Mouse (Mus musculus) limb, embryonic 11.5 days (tissue): Measurements from ENCODE around the gene C2cd2l. TPM values are rescaled to one million over a fixed set of nuclear protein-coding genes. Genes with fewer than 3 reads are reported as not detected.
A peak's percentile ranks its signal among the peaks of the same experiment; 100 is the strongest.

Experiments used
- ATAC-seq: fragments of 200-750 bp; cut with Nextera tagmentation; 2 replicates; pipeline ENCODE4 v1.8.0; 2017; ENCODE audit warnings: low read depth; ENCODE audit not compliant: insufficient number of reproducible peaks, low FRiP score, low TSS enrichment
- DNase-seq: peaks from one replicate; pipeline ENCODE4 v3.0.0-alpha.2; 2015; ENCODE audit warnings: low spot score
- H3K27ac ChIP-seq: fragments of 300-500 bp; sonication (generic); replicated peaks from 2 replicates; pipeline ENCODE4 v1.5.1; 2014; ENCODE audit warnings: low read depth, mild to moderate bottlenecking, low read length
- H3K27me3 ChIP-seq: fragments of 300-500 bp; sonication (generic); 2 replicates; pipeline ENCODE4 v1.6.1; 2014; ENCODE audit warnings: mild to moderate bottlenecking, low read length, mixed read lengths; ENCODE audit not compliant: control insufficient read depth, insufficient read depth
- H3K36me3 ChIP-seq: fragments of 300-500 bp; sonication (generic); 2 replicates; pipeline ENCODE4 v1.6.1; 2014; ENCODE audit warnings: mild to moderate bottlenecking, low read length, moderate library complexity, mixed read lengths; ENCODE audit not compliant: control insufficient read depth, insufficient read depth
- H3K4me1 ChIP-seq: fragments of 300-500 bp; sonication (generic); 2 replicates; pipeline ENCODE4 v1.6.1; 2014; ENCODE audit warnings: low read length, mixed read lengths; ENCODE audit not compliant: control insufficient read depth, insufficient read depth
- H3K4me2 ChIP-seq: fragments of 300-500 bp; sonication (generic); 2 replicates; pipeline ENCODE4 v1.6.1; 2014; ENCODE audit warnings: low read depth, mild to moderate bottlenecking, moderate library complexity; ENCODE audit not compliant: severe bottlenecking
- H3K4me3 ChIP-seq: fragments of 300-500 bp; sonication (generic); 2 replicates; pipeline ENCODE4 v1.5.1; 2014; ENCODE audit warnings: low read depth, low read length
- H3K9ac ChIP-seq: fragments of 300-500 bp; sonication (generic); 2 replicates; pipeline ENCODE4 v1.6.1; 2014; ENCODE audit warnings: mild to moderate bottlenecking, low read length
- H3K9me3 ChIP-seq: fragments of 300-500 bp; sonication (generic); 2 replicates; pipeline ENCODE4 v1.6.1; 2016; ENCODE audit warnings: low read length; ENCODE audit not compliant: control insufficient read depth
- WGBS: fragments of 180-500 bp; shearing (Covaris S2); extraction: QIAGEN DNeasy Blood & Tissue Kit; methylation state at CpG from one replicate; pipeline ENCODE4 v1.1.7; 2014; 5-methylcytosine and 5-hydroxymethylcytosine counted together
- polyA plus RNA-seq: library from polyadenylated mRNA; unstranded; fragments of >200 nt; fragmentation: Nextera tagmentation; extraction: Ambion mirVana; gene quantifications from 2 replicates; pipeline ENCODE4 v1.2.1, GENCODE M21; 2014

Gene C2cd2l
- polyA plus RNA-seq, 1 experiment from 2014 or later = 6.5 TPM

DNA sequence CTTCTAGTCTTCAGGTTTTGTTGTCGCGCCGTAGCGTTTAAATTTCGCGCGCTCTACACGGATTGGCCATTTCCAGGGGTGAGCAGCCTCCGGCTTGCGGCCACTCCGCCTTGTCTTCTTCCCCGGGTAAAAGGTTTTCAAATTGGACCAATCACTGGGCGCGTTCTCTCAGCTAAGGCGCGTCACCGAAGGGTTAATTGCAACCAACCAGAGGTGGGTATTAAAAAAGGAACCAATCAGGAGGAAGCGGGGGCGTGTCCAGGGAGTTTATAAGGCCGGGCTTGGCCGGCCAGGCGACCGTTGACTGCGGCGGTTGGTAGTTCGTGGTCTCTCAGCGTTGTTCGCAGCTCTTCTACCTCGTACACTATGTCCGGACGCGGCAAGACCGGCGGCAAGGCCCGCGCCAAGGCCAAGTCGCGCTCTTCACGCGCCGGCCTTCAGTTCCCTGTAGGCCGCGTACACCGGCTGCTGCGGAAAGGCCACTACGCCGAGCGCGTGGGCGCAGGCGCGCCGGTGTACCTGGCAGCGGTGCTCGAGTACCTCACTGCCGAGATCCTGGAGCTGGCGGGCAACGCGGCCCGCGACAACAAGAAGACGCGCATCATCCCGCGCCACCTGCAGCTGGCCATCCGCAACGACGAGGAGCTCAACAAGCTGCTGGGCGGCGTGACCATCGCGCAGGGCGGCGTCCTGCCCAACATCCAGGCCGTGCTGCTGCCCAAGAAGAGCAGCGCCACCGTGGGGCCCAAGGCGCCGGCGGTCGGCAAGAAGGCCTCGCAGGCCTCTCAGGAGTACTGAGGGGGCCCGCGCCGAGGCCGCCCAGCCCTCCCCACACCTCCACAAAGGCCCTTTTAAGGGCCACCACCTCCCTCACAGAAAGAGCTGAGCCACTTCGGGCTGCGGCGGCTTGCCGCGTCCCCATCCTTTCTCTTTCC, 14.6 kb upstream of the C2cd2l start, which contains the start of gene H2afx:
Gene H2afx, plus strand, starts transcription at position 299 of the 935 bp plus-strand sequence.
- Histone ChIP-seq H3K9me3 (no peaks in the 10 kb centered on the region), H3K27me3 (no peaks in the 10 kb centered on the region), H3K36me3 (peaks cover 35% of the 10 kb centered on the region), H3K4me3 (peak within 1 kb of the TSS; percentile 82), H3K27ac (peak within 1 kb of the TSS; percentile 93), H3K9ac (peak within 1 kb of the TSS; percentile 99), H3K4me1 (peaks cover 10% of the 10 kb centered on the region; the same call in 1 of the 2 replicates), H3K4me2 (peak within 1 kb of the TSS; percentile 69)
- ATAC-seq (peak; percentile 96), DNase-seq (peak; percentile 99)
- under 1% methylated on average over 75 of the region's 91 CpGs for WGBS

DNA sequence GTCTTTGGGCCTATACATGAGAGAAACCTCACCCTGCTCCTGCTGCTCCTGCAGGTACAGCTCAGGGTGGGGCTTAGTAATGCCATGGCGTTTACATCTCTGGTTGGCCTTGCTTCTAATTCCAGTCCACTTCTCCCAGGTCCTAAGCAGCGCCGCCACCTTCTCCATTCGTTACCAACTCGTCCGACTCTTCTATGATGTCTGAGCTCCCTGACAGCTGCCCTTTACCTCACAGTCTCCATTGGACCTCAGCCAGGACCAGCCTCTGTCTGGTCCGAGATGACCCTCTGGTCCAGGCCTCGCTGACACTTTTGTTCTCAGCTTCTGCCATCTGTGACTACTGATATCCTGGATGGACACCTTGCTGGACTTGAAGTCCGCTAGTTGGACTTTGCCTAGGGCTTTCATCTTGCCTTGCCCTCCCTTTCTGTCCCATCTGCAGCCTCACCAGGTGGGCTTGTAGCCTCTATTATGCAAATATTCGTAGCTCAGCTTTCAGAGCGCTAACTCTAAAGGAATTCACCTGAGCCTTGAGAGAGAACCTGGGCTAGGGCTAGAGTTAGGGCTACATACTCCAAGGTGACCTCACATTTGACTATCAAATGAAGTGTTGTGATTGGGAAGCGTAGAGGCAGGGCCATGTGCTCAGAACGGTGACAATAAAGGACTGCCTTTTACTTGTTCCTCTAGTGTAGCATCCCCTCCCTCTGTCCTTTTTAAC, 13.0 kb upstream of the C2cd2l start:
- Histone ChIP-seq H3K27me3 (no peaks in the 10 kb centered on the region), H3K27ac (no peak overlapping the region), H3K9me3 (no peaks in the 10 kb centered on the region), H3K4me1 (peaks cover 10% of the 10 kb centered on the region; the same call in 1 of the 2 replicates), H3K36me3 (peaks cover 32% of the 10 kb centered on the region), H3K4me2 (no peak overlapping the region), H3K9ac (no peak overlapping the region), H3K4me3 (no peak overlapping the region)
- no peak for ATAC-seq
- WGBS = 95% methylated on average over 13 of the region's 13 CpGs
- DNase-seq = no peak

DNA sequence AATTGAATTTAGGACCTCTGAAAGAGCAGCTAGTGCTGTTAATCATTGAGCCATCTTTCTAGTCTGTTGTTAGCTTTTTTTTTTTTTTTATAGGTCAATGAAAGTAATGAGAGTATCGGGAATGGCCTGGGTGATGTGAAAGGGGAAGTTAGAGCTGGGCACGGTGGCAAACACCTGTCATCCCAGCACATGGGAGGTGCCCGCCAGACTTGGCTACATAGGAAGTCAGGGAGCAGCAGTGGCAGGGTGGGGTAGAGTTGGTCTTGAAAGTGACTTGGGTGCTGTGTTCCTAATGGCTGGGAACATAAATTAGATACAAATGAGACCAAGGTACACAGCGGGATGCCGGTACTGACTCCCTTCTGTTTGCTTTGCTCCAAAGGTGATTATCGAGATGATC, 10.7 kb upstream of the C2cd2l start:
- 93% methylated on average over 6 of the region's 6 CpGs for WGBS
- H3K27me3 ChIP-seq = no peaks in the 10 kb centered on the region
- DNase-seq = no peak
- no peaks in the 10 kb centered on the region for H3K9me3 ChIP-seq
- no peak overlapping the region for H3K9ac ChIP-seq
- H3K27ac ChIP-seq = no peak overlapping the region
- no peak overlapping the region for H3K4me3 ChIP-seq
- H3K4me2 ChIP-seq = no peak overlapping the region
- H3K36me3 ChIP-seq = peaks cover 28% of the 10 kb centered on the region
- ATAC-seq = no peak
- H3K4me1 ChIP-seq = peaks cover 8% of the 10 kb centered on the region

DNA sequence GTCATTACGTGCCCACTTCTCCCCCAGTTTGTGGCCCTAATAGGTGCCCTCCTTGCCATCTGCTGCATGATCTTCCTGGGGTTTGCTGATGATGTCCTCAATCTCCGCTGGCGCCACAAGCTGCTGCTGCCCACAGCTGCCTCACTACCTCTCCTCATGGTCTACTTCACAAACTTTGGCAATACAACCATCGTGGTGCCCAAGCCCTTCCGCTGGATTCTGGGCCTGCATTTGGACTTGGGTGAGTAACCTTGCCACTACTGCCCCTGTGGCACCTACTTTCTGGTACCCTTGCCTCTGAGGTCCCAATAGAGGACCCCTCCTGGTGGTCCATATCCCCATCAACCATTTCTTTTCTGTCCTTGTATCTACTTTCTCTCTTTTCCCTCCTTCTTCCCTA, 7.8 kb upstream of the C2cd2l start:
- Histone ChIP-seq H3K4me1 (peaks cover 8% of the 10 kb centered on the region), H3K27ac (no peak overlapping the region), H3K4me2 (peak overlapping the region; percentile 61), H3K9ac (peak overlapping the region; percentile 70), H3K27me3 (no peaks in the 10 kb centered on the region), H3K36me3 (peaks cover 20% of the 10 kb centered on the region), H3K9me3 (no peaks in the 10 kb centered on the region), H3K4me3 (peak overlapping the region; percentile 58)
- no peak for DNase-seq
- 91% methylated on average over 5 of the region's 5 CpGs for WGBS
- ATAC-seq = no peak

DNA sequence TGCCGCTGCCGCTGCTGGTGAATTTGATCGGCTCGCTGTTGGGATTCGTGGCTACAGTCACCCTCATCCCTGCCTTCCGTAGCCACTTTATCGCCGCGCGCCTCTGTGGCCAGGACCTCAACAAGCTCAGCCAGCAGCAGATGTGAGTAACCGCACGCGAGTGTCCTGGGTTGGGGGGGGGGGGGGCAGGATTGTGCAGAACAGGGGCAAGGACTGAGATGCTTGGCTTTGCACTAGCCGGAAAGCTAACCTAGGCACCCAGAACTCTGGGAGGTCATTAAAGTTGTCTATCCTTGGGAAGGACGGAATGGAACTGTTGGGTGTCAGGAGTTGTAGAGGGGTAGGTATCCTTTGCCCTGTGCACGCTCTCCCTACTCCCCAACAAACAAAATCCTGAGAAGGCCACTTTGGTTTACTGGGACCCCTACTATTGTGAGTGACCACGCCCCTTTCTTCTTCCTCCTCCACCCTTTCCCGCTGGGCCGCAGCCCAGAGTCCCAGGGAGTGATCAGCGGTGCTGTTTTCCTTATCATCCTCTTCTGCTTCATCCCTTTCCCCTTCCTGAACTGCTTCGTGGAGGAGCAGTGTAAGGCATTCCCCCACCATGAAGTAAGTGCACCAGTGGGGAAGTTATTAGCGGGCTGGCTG, 7.1 kb upstream of the C2cd2l start:
- H3K4me2 ChIP-seq = peak overlapping the region; percentile 61
- no peaks in the 10 kb centered on the region for H3K9me3 ChIP-seq
- H3K9ac ChIP-seq = peak overlapping the region; percentile 70
- peak overlapping the region; percentile 58 for H3K4me3 ChIP-seq
- under 1% methylated on average over 22 of the region's 22 CpGs for WGBS
- H3K27me3 ChIP-seq = no peaks in the 10 kb centered on the region
- peaks cover 8% of the 10 kb centered on the region for H3K4me1 ChIP-seq
- peak; percentile 48; the same call in 1 of the 2 replicates for ATAC-seq
- peak overlapping the region; percentile 70 for H3K27ac ChIP-seq
- peak; percentile 59 for DNase-seq
- H3K36me3 ChIP-seq = peaks cover 14% of the 10 kb centered on the region; the same call in 1 of the 2 replicates

DNA sequence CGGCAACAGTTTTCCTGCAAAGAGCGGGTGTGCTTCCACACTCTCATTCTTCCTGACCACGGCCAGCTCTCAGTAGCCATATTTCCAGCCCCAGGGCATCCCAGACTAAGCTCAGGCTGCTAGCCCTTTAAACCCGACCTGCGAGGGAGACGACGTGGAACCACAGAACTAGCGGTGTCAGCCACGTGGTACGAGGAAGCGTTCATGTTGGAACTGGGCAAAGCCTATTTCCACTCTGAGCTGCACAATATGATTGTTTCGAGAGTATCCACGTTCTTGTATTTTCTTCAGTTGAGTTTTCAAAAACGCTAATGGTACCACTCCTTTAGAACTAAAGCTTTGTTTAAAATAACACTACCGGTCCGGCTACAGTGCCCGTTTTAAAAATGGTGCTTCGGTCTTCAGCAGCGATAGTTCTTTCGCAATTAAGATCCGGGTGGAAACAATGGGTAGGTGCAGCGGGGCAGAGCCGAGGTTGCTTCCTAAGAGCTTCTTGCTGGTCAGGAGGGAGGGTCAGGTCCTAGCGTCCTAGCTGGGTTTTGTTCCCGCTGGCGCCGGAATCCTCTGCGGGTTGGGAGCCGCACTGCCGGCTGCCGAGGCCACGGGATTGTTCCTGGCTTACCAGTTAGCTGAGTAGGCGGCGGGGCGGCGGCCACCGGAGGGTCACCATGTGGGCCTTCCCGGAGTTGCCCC, 6.4 kb upstream of the C2cd2l start:
- ATAC-seq (peak; percentile 89), DNase-seq (peak; percentile 86)
- Histone ChIP-seq H3K36me3 (peaks cover 9% of the 10 kb centered on the region; the same call in 1 of the 2 replicates), H3K4me3 (peak overlapping the region; percentile 58), H3K27me3 (no peaks in the 10 kb centered on the region), H3K4me1 (peaks cover 8% of the 10 kb centered on the region), H3K4me2 (peak overlapping the region; percentile 61), H3K27ac (peak overlapping the region; percentile 70), H3K9ac (peak overlapping the region; percentile 70), H3K9me3 (no peaks in the 10 kb centered on the region)
- under 1% methylated on average over 38 of the region's 38 CpGs for WGBS

DNA sequence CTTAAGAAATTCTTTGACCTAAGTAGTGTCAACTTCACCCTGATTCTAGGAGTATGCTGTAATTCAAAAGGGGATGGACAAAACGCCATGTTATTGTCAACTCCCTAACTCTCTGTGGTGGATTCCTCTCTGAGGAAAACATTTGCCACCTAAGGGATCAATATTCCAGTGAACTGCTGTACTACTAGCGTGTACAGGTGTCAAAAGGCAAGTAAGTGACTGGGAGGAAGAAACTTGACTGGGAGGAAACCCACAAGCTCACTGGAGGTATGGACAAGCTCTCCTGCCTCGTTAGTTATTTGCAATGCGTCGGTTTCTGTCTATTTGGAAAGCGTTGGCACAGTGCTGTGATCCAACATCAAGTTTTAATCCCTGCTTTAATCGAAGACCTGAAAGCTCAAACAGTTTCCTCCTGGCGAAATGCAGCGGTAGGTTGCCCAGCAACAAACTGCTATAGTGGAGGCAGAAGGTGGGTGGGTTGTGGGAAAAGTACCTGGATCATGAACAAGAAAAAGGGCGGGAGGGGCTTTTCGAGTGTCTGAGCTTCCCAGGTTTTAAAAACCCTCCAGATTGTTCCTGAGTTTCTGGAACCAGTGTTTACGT, 5.8 kb upstream of the C2cd2l start, which contains the start of gene Dpagt1:
Gene Dpagt1, plus strand, starts transcription at position 252 of the 603 bp plus-strand sequence.
- peak within 1 kb of the TSS; percentile 61 for H3K4me2 ChIP-seq
- no peaks in the 10 kb centered on the region for H3K27me3 ChIP-seq
- peak within 1 kb of the TSS; percentile 58 for H3K4me3 ChIP-seq
- H3K36me3 ChIP-seq = peaks cover 4% of the 10 kb centered on the region; the same call in 1 of the 2 replicates
- WGBS = 7% methylated on average over 12 of the region's 12 CpGs
- H3K27ac ChIP-seq = peak within 1 kb of the TSS; percentile 70
- peaks cover 8% of the 10 kb centered on the region for H3K4me1 ChIP-seq
- ATAC-seq = no peak
- H3K9me3 ChIP-seq = no peaks in the 10 kb centered on the region
- peak within 1 kb of the TSS; percentile 70 for H3K9ac ChIP-seq
- no peak for DNase-seq
